Mouse (Mus musculus) ES-Bruce4 (cell line): ENCODE measurements around the gene Hist1h2bg. TPM values are rescaled to one million over a fixed set of nuclear protein-coding genes. Genes with fewer than 3 reads are reported as not detected.
A peak's percentile ranks its signal among the peaks of the same experiment; 100 is the strongest.
"Not testable (repeated sequence)": the region's sequence is repeated elsewhere in the genome, so short reads cannot be mapped to it uniquely, and the experiment has no call there.

ENCODE experiments used
- H3K27ac ChIP-seq: 2 replicates; pipeline ENCODE4 v1.5.1; 2012; ENCODE audit warnings: low read length, inconsistent platforms; ENCODE audit not compliant: insufficient read depth
- H3K27me3 ChIP-seq: 2 replicates; pipeline ENCODE4 v1.6.1; 2012; ENCODE audit warnings: mild to moderate bottlenecking, low read length, inconsistent platforms; ENCODE audit not compliant: control insufficient read depth, poor library complexity, insufficient read depth, severe bottlenecking
- H3K36me3 ChIP-seq: 2 replicates; pipeline ENCODE4 v1.6.1; 2012; ENCODE audit warnings: inconsistent platforms, mild to moderate bottlenecking, low read length, moderate library complexity; ENCODE audit not compliant: control insufficient read depth, poor library complexity, insufficient read depth, severe bottlenecking
- H3K4me1 ChIP-seq: one replicate; pipeline ENCODE4 v1.8.1; 2011; ENCODE audit warnings: low read length; ENCODE audit not compliant: control insufficient read depth, insufficient read depth
- H3K4me3 ChIP-seq: 2 replicates; pipeline ENCODE4 v1.5.1; 2011; ENCODE audit warnings: low read depth, mild to moderate bottlenecking, low read length
- H3K9ac ChIP-seq: 2 replicates; pipeline ENCODE4 v1.6.1; 2012; ENCODE audit warnings: low read depth, mild to moderate bottlenecking, inconsistent platforms; ENCODE audit not compliant: poor library complexity, severe bottlenecking
- H3K9me3 ChIP-seq: replicated peaks from 2 replicates; pipeline ENCODE4 v1.6.1; 2012; ENCODE audit warnings: mild to moderate bottlenecking, low read length, inconsistent platforms; ENCODE audit not compliant: control insufficient read depth, poor library complexity, insufficient read depth, severe bottlenecking
- CTCF ChIP-seq: IDR thresholded peaks from one replicate; pipeline ENCODE4 v1.8.1; 2011; ENCODE audit warnings: low read depth, low read length
- EP300 ChIP-seq: IDR thresholded peaks from 2 replicates; pipeline ENCODE4 v1.6.1; 2011; ENCODE audit warnings: low read depth, low read length; ENCODE audit not compliant: insufficient read depth
- POLR2A ChIP-seq: IDR thresholded peaks from one replicate; pipeline ENCODE4 v1.8.1; 2011; ENCODE audit warnings: low read length; ENCODE audit not compliant: insufficient read depth
- polyA plus RNA-seq: library from polyadenylated mRNA; stranded (reverse); fragments of >200 nt; gene quantifications from 2 replicates; pipeline ENCODE4 v1.2.4, GENCODE M21; 2011; ENCODE audit warnings: low read depth; ENCODE audit not compliant: missing spikeins, insufficient read depth, insufficient read length

Gene Hist1h2bg
- polyA plus RNA-seq, 1 experiment = 13.4 TPM

- Histone ChIP-seq H3K4me1 (no peaks in the 10 kb centered on the region), H3K27ac (peak overlapping the region; percentile 98), H3K27me3 (no peaks in the 10 kb centered on the region), H3K4me3 (peak overlapping the region; percentile 84), H3K9me3 (no peaks in the 10 kb centered on the region), H3K9ac (peak overlapping the region; percentile 97), H3K36me3 (no peaks in the 10 kb centered on the region)
- TF ChIP-seq EP300 (no peak), POLR2A (no peak), CTCF (no peak)
Observed at GRCm38 (mm10) chr13:23562699-23563462, 8.3 kb upstream of the Hist1h2bg start.

GRCm38 (mm10) chr13:23564482-23564881 lies 6.7 kb upstream of the Hist1h2bg start:
- 0 out of 2 replicates have a peak overlapping the region, but pooled peaks have one; percentile 97 for H3K9ac ChIP-seq
- no peak for TF ChIP-seq CTCF
- H3K4me1 ChIP-seq = no peaks in the 10 kb centered on the region
- no peaks in the 10 kb centered on the region for H3K27me3 ChIP-seq
- no peaks in the 10 kb centered on the region for H3K9me3 ChIP-seq
- H3K27ac ChIP-seq = no peak overlapping the region
- H3K36me3 ChIP-seq = no peaks in the 10 kb centered on the region
- H3K4me3 ChIP-seq = no peak overlapping the region

GRCm38 (mm10) chr13:23570261-23571021 lies 755 bp upstream of the Hist1h2bg start:
- Histone ChIP-seq H3K9ac (peak overlapping the region; percentile 87), H3K4me3 (peak overlapping the region; percentile 60), H3K27ac (peak overlapping the region; percentile 93)
- H3K27me3 ChIP-seq, H3K36me3 ChIP-seq, H3K4me1 ChIP-seq, H3K9me3 ChIP-seq: not testable (repeated sequence)
- TF ChIP-seq POLR2A = peak; percentile 57

- Histone ChIP-seq H3K4me3 (peak overlapping the region; percentile 78), H3K9ac (peak overlapping the region; percentile 96), H3K27ac (peak overlapping the region; percentile 86)
- not testable (repeated sequence) for H3K36me3 ChIP-seq, H3K4me1 ChIP-seq, H3K9me3 ChIP-seq, H3K27me3 ChIP-seq
- TF ChIP-seq POLR2A = peak; percentile 95
Observed at GRCm38 (mm10) chr13:23571504-23572217, 465 bp downstream of the Hist1h2bg start.

GRCm38 (mm10) chr13:23572218-23573033 lies 1.2 kb downstream of the Hist1h2bg start:
- Histone ChIP-seq H3K9ac (peak overlapping the region; percentile 96), H3K4me3 (no peak overlapping the region), H3K9me3 (no peaks in the 10 kb centered on the region), H3K36me3 (no peaks in the 10 kb centered on the region), H3K27ac (peak overlapping the region; percentile 44), H3K4me1 (no peaks in the 10 kb centered on the region), H3K27me3 (no peaks in the 10 kb centered on the region)
- no peak for TF ChIP-seq POLR2A
- no peak for TF ChIP-seq CTCF
- no peak for TF ChIP-seq EP300

GRCm38 (mm10) chr13:23573034-23573897 lies 2.1 kb downstream of the Hist1h2bg start:
- not testable (repeated sequence) for H3K4me1 ChIP-seq, H3K36me3 ChIP-seq, H3K27me3 ChIP-seq, H3K9me3 ChIP-seq
- H3K9ac ChIP-seq = peak overlapping the region; percentile 96
- H3K27ac ChIP-seq = peak overlapping the region; percentile 97
- H3K4me3 ChIP-seq = peak overlapping the region; percentile 72

GRCm38 (mm10) chr13:23573898-23574524 lies 2.8 kb downstream of the Hist1h2bg start, which contains the start of the genes Hist1h2bf and Hist1h2ad:
Gene Hist1h2bf (minus strand): TSS chr13:23574196.
Gene Hist1h2ad (plus strand): TSS chr13:23574381.
- H3K27ac ChIP-seq = peak within 1 kb of the TSS; percentile 97
- peak within 1 kb of the TSS; percentile 96 for H3K9ac ChIP-seq

More at GRCm38 (mm10) chr13:23573898-23574524, 2.8 kb downstream of the Hist1h2bg start, which contains the start of the genes Hist1h2bf and Hist1h2ad:
- not testable (repeated sequence) for H3K9me3 ChIP-seq, H3K4me1 ChIP-seq, H3K36me3 ChIP-seq, H3K27me3 ChIP-seq
- H3K4me3 ChIP-seq = peak within 1 kb of the TSS; percentile 72
